Mouse (Mus musculus): ENCODE measurements around the gene Kmt2d.

Kmt2d gene

GRCm38 (mm10) chr15:98891198-98891742, 20.3 kb upstream of the Kmt2d start:
- no peak for DNase-seq (ENCODE audit: inconsistent age in 2 of 2, low spot score in 1 of 2)

GRCm38 (mm10) chr15:98887526-98887925, 16.5 kb upstream of the Kmt2d start:
- DNase-seq (ENCODE audit: inconsistent age in 2 of 2, low spot score in 1 of 2): no peak

- no peak for DNase-seq (ENCODE audit: inconsistent age in 2 of 2, low spot score in 1 of 2)
Observed at GRCm38 (mm10) chr15:98886667-98887387, 15.8 kb upstream of the Kmt2d start.

GRCm38 (mm10) chr15:98884106-98884505, 13.1 kb upstream of the Kmt2d start:
- DNase-seq (ENCODE audit: inconsistent age in 2 of 2, low spot score in 1 of 2): no peak

GRCm38 (mm10) chr15:98883661-98884060, 12.7 kb upstream of the Kmt2d start:
- DNase-seq (ENCODE audit: inconsistent age in 2 of 2, low spot score in 1 of 2): peak in 1 of 2 experiments; percentile 74

GRCm38 (mm10) chr15:98881656-98882008, 10.6 kb upstream of the Kmt2d start:
- no peak for DNase-seq (ENCODE audit: inconsistent age in 2 of 2, low spot score in 1 of 2)

- peak; percentile 95 to 96 for DNase-seq (ENCODE audit: inconsistent age in 2 of 2, low spot score in 1 of 2)
Observed at GRCm38 (mm10) chr15:98880978-98881655, 10.1 kb upstream of the Kmt2d start.

GRCm38 (mm10) chr15:98877331-98877730, 6.3 kb upstream of the Kmt2d start:
- peak; percentile 60 to 94 for DNase-seq (ENCODE audit: inconsistent age in 2 of 2, low spot score in 1 of 2)

GRCm38 (mm10) chr15:98871916-98872888, 1.2 kb upstream of the Kmt2d start:
- DNase-seq (ENCODE audit: inconsistent age in 2 of 2, low spot score in 1 of 2): peak; percentile 93 to 99

- DNase-seq (ENCODE audit: inconsistent age in 2 of 2, low spot score in 1 of 2): peak in 1 of 2 experiments; percentile 77
Observed at GRCm38 (mm10) chr15:98870179-98871069, 580 bp downstream of the Kmt2d start.

- peak in 1 of 2 experiments; percentile 73 for DNase-seq (ENCODE audit: inconsistent age in 2 of 2, low spot score in 1 of 2)
Observed at GRCm38 (mm10) chr15:98869342-98870178, 1.4 kb downstream of the Kmt2d start.

GRCm38 (mm10) chr15:98868346-98869063, 2.5 kb downstream of the Kmt2d start:
- no peak for DNase-seq (ENCODE audit: inconsistent age in 2 of 2, low spot score in 1 of 2)

GRCm38 (mm10) chr15:98867321-98867720, 3.7 kb downstream of the Kmt2d start:
- DNase-seq (ENCODE audit: inconsistent age in 2 of 2, low spot score in 1 of 2): peak; percentile 54 to 84

- no peak for DNase-seq (ENCODE audit: inconsistent age in 2 of 2, low spot score in 1 of 2)
Observed at GRCm38 (mm10) chr15:98866501-98866900, 4.5 kb downstream of the Kmt2d start.

- DNase-seq (ENCODE audit: inconsistent age in 2 of 2, low spot score in 1 of 2): no peak
Observed at GRCm38 (mm10) chr15:98865771-98866170, 5.2 kb downstream of the Kmt2d start.

GRCm38 (mm10) chr15:98864951-98865350, 6.1 kb downstream of the Kmt2d start:
- DNase-seq (ENCODE audit: inconsistent age in 2 of 2, low spot score in 1 of 2): no peak

GRCm38 (mm10) chr15:98863451-98863958, 7.5 kb downstream of the Kmt2d start:
- no peak for DNase-seq (ENCODE audit: inconsistent age in 2 of 2, low spot score in 1 of 2)

GRCm38 (mm10) chr15:98861701-98862410, 9.1 kb downstream of the Kmt2d start:
- DNase-seq (ENCODE audit: inconsistent age in 2 of 2, low spot score in 1 of 2): no peak

Data from adrenal gland, adult (tissue).